Mouse (Mus musculus) neural tube, embryonic 11.5 days (tissue): ENCODE measurements at regions not wholly inside any gene's neighbourhood (a gene's known extent, or its start where the extent isn't known, plus 50 kb on each side); places are given as distances from the start of the nearest gene placed in this dataset.

Experiments
- ATAC-seq: fragments of 200-750 bp; cut with Nextera tagmentation; 2 replicates; pipeline ENCODE4 v1.8.0; 2017; ENCODE audit warnings: moderate number of reproducible peaks, mild to moderate bottlenecking, moderate TSS enrichment, moderate library complexity; ENCODE audit not compliant: insufficient read depth, low FRiP score, low TSS enrichment
- DNase-seq: peaks from one replicate; pipeline ENCODE4 v3.0.0-alpha.2; 2015; ENCODE audit warnings: low spot score
- H3K27ac ChIP-seq: fragments of 300-500 bp; sonication (generic); 2 replicates; pipeline ENCODE4 v1.5.1; 2014; ENCODE audit warnings: low read depth, mild to moderate bottlenecking, low read length
- H3K27me3 ChIP-seq: fragments of 300-500 bp; sonication (generic); 2 replicates; pipeline ENCODE4 v1.6.1; 2014; ENCODE audit warnings: mild to moderate bottlenecking, low read length, mixed read lengths; ENCODE audit not compliant: control insufficient read depth, insufficient read depth
- H3K36me3 ChIP-seq: fragments of 300-500 bp; sonication (generic); 2 replicates; pipeline ENCODE4 v1.6.1; 2014; ENCODE audit warnings: mild to moderate bottlenecking, low read length, moderate library complexity, mixed read lengths; ENCODE audit not compliant: control insufficient read depth, insufficient read depth
- H3K4me1 ChIP-seq: fragments of 300-500 bp; sonication (generic); 2 replicates; pipeline ENCODE4 v1.6.1; 2014; ENCODE audit warnings: low read length, mixed read lengths; ENCODE audit not compliant: control insufficient read depth, insufficient read depth
- H3K4me2 ChIP-seq: fragments of 300-500 bp; sonication (generic); 2 replicates; pipeline ENCODE4 v1.6.1; 2014; ENCODE audit warnings: low read depth, mild to moderate bottlenecking, moderate library complexity
- H3K4me3 ChIP-seq: fragments of 300-500 bp; sonication (generic); 2 replicates; pipeline ENCODE4 v1.5.1; 2014; ENCODE audit warnings: low read depth, low read length
- H3K9ac ChIP-seq: fragments of 300-500 bp; sonication (generic); 2 replicates; pipeline ENCODE4 v1.6.1; 2014; ENCODE audit warnings: mild to moderate bottlenecking, low read length
- H3K9me3 ChIP-seq: fragments of 300-500 bp; sonication (generic); 2 replicates; pipeline ENCODE4 v1.6.1; 2016; ENCODE audit warnings: low read length; ENCODE audit not compliant: control insufficient read depth
- WGBS: fragments of 180-500 bp; shearing (Covaris S2); extraction: QIAGEN DNeasy Blood & Tissue Kit; methylation state at CpG from one replicate; pipeline ENCODE4 v1.1.7; 2014; 5-methylcytosine and 5-hydroxymethylcytosine counted together

DNA sequence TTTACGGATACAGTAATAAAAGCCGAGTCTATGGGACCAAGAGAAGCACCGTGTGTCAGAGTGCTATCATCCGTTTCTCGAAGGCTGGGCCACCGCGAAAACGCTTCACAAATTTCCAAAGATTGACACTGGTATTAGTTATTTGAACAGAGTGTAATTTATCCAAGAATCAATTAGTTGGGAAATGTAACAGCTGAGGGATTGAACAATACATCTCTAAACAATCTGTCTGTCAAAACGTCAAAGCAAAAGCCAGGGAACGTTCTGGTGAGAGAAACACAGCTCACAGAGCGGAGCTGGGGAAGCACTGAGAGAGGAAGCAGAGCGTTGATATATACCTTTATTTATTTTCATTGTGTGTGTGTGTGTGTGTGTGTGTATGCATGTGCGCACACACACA is 498.1 kb upstream of the Fam19a5 start:
- ATAC-seq (no peak), DNase-seq (no peak)
- Histone ChIP-seq H3K36me3 (no peaks in the 10 kb centered on the region), H3K27me3 (no peaks in the 10 kb centered on the region), H3K9me3 (no peaks in the 10 kb centered on the region), H3K9ac (no peak overlapping the region), H3K4me2 (no peak overlapping the region), H3K4me1 (no peaks in the 10 kb centered on the region), H3K4me3 (no peak overlapping the region), H3K27ac (no peak overlapping the region)
- 84% methylated on average over 13 of the region's 13 CpGs for WGBS

- H3K4me1 ChIP-seq: no peaks in the 10 kb centered on the region
- no peak overlapping the region for H3K4me3 ChIP-seq
- DNase-seq (no peak), ATAC-seq (no peak)
- H3K4me2 ChIP-seq: no peak overlapping the region
- H3K27ac ChIP-seq: no peak overlapping the region
- H3K9ac ChIP-seq: no peak overlapping the region
- no peaks in the 10 kb centered on the region for H3K27me3 ChIP-seq
- no peaks in the 10 kb centered on the region for H3K36me3 ChIP-seq
- 92% methylated on average over 12 of the region's 12 CpGs for WGBS
- H3K9me3 ChIP-seq: no peaks in the 10 kb centered on the region
These were observed 489.9 kb upstream of the Fam19a5 start for GRCm38 (mm10) chr15:87054186-87054585.

DNA sequence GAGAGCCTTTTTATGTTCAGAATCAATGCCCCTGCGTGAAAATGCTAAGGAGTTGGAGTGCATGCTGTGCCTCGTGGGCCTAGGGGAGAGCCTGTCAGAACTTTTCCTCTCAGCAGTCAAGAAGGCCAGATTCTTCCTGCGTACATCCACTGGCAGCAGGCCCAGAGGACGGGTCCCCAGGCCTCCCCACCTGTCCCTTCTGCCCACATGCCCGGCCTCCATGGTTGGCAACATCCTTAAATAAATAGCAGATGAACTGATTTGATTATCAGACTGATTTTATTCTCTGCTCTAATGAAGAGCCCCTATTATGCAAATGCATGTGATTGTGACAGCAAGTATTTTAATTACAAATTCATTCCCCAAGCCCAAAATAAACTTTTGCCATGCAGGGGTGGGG is 479.2 kb upstream of the Fam19a5 start:
- Histone ChIP-seq H3K27me3 (no peaks in the 10 kb centered on the region), H3K4me2 (no peak overlapping the region), H3K9me3 (no peaks in the 10 kb centered on the region), H3K9ac (no peak overlapping the region), H3K4me3 (no peak overlapping the region), H3K4me1 (no peaks in the 10 kb centered on the region), H3K27ac (no peak overlapping the region), H3K36me3 (no peaks in the 10 kb centered on the region)
- no peak for DNase-seq
- 65% methylated on average over 5 of the region's 5 CpGs for WGBS
- no peak for ATAC-seq

DNA sequence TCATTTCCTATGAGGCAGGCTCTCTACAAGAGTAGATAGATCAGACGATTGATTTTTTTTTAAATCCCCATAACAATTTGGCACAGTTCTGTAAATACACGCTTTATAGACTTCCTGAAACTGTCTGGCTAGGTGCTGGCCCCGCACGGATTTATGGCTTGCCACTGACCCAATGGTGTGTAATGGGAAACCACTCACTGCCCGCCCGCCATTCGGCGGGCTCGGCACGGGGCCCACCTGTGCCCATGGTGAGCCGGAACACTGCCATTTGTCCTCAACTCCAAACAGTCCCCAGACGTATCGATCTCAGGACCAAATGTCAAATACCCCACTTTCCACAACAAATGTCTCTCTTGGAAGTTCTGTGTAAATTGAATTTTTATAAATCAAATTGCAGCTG is 475.8 kb upstream of the Fam19a5 start:
- H3K4me3 ChIP-seq: no peak overlapping the region
- H3K27ac ChIP-seq: no peak overlapping the region
- DNase-seq: no peak
- no peaks in the 10 kb centered on the region for H3K36me3 ChIP-seq
- no peaks in the 10 kb centered on the region for H3K4me1 ChIP-seq
- no peaks in the 10 kb centered on the region for H3K9me3 ChIP-seq
- H3K9ac ChIP-seq: no peak overlapping the region
- H3K4me2 ChIP-seq: no peak overlapping the region
- no peak for ATAC-seq
- no peaks in the 10 kb centered on the region for H3K27me3 ChIP-seq
- WGBS: 70% methylated on average over 13 of the region's 13 CpGs

DNA sequence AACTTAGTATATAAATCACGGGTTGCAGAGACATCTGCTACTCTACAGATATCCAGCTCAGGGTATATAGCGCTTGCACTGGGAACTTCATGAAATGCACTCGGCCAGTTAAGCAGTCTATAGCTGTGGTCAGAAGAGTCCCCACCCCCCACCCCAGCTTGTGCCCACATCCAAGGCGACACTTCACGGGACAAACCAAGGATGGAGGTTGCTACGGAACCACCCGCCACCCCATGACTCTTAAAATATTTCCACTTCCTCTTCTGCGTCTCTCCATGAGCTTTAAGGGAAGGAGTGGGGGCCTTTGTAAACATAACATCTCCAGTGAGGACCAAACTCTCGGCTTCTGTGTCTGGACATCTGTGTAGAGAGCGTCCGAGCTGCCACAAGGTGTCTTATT is 469.5 kb upstream of the Fam19a5 start:
- no peaks in the 10 kb centered on the region for H3K27me3 ChIP-seq
- H3K9ac ChIP-seq: no peak overlapping the region
- no peak for DNase-seq
- no peaks in the 10 kb centered on the region for H3K36me3 ChIP-seq
- no peak for ATAC-seq
- H3K27ac ChIP-seq: no peak overlapping the region
- H3K4me1 ChIP-seq: no peaks in the 10 kb centered on the region
- no peak overlapping the region for H3K4me2 ChIP-seq
- no peaks in the 10 kb centered on the region for H3K9me3 ChIP-seq
- H3K4me3 ChIP-seq: no peak overlapping the region
- 82% methylated on average over 11 of the region's 11 CpGs for WGBS

GRCm38 (mm10) chr15:87089827-87090226 is 454.3 kb upstream of the Fam19a5 start:
- 40% methylated on average over 5 of the region's 5 CpGs for WGBS
- H3K36me3 ChIP-seq: no peaks in the 10 kb centered on the region
- no peak overlapping the region for H3K4me3 ChIP-seq
- no peak overlapping the region for H3K9ac ChIP-seq
- H3K27me3 ChIP-seq: no peaks in the 10 kb centered on the region
- H3K27ac ChIP-seq: no peak overlapping the region
- ATAC-seq (no peak), DNase-seq (peak; percentile 35)
- H3K4me1 ChIP-seq: no peaks in the 10 kb centered on the region
- H3K4me2 ChIP-seq: no peak overlapping the region
- no peaks in the 10 kb centered on the region for H3K9me3 ChIP-seq

DNA sequence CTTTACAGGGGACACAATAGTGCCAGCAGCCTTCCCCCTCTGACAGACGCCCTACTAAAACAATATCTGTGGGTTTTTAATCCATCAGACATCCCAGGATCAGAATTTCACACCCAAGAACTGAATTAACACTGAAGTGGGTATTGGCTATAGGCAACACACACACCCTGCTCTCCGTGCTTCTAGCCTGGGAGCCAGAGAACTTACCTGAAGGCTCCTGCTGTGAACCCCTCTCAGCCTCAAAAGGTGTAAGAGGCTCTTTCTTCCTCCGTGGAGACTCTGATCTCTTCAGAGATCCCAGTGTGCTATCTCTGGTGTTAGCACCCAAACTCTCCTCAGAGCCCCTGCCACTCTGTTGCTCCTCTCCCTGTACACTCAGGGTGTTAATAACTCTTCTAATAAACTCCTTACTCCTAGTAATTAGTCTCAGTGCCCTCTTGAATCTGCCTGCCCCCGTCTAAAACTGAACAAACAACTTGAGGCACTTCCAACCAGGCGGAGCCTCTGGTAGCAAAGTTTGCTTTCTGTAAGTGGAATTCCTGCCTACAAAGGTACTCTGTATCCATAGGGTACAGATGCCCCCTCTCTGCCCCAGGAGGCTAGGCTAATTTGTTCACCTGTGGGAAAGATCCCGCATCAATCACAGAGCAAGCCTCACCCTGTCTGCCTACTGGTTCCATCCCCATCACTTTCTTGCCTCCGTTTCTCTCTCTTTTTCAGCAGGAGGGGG is 452.9 kb upstream of the Fam19a5 start:
- no peak overlapping the region for H3K9ac ChIP-seq
- no peaks in the 10 kb centered on the region for H3K27me3 ChIP-seq
- H3K4me3 ChIP-seq: no peak overlapping the region
- H3K27ac ChIP-seq: no peak overlapping the region
- WGBS: 64% methylated on average over 7 of the region's 7 CpGs
- H3K4me1 ChIP-seq: no peaks in the 10 kb centered on the region
- no peaks in the 10 kb centered on the region for H3K36me3 ChIP-seq
- H3K4me2 ChIP-seq: no peak overlapping the region
- DNase-seq (no peak), ATAC-seq (no peak)
- H3K9me3 ChIP-seq: no peaks in the 10 kb centered on the region

GRCm38 (mm10) chr15:87097206-87097605 is 446.9 kb upstream of the Fam19a5 start:
- Histone ChIP-seq H3K9ac (no peak overlapping the region), H3K4me2 (no peak overlapping the region), H3K4me1 (no peaks in the 10 kb centered on the region), H3K9me3 (no peaks in the 10 kb centered on the region), H3K27ac (no peak overlapping the region), H3K27me3 (no peaks in the 10 kb centered on the region), H3K36me3 (no peaks in the 10 kb centered on the region), H3K4me3 (no peak overlapping the region)
- DNase-seq: no peak
- no peak for ATAC-seq
- WGBS: 65% methylated on average over 4 of the region's 4 CpGs

GRCm38 (mm10) chr15:87101146-87101545 is 443.0 kb upstream of the Fam19a5 start:
- Histone ChIP-seq H3K36me3 (no peaks in the 10 kb centered on the region), H3K4me1 (no peaks in the 10 kb centered on the region), H3K9me3 (no peaks in the 10 kb centered on the region), H3K4me3 (no peak overlapping the region), H3K9ac (no peak overlapping the region), H3K27me3 (no peaks in the 10 kb centered on the region), H3K4me2 (no peak overlapping the region), H3K27ac (no peak overlapping the region)
- DNase-seq (no peak), ATAC-seq (no peak)
- 87% methylated on average over 4 of the region's 4 CpGs for WGBS
